Mouse (Mus musculus) MEL (cell line): Measurements from ENCODE around the gene Bpgm.

ENCODE experiments used
- BHLHE40 ChIP-seq: IDR thresholded peaks from 2 replicates; pipeline ENCODE4 v1.6.1; 2012; ENCODE audit warnings: low read depth, mild to moderate bottlenecking, inconsistent platforms, low read length, improper control_type of control experiment, borderline replicate concordance
- CTCF ChIP-seq, 3 experiments: IDR thresholded peaks in 2 of 3; conservative IDR thresholded peaks in 1 of 3; 2 replicates each; pipeline ENCODE4 v1.5.1; 2011 to 2012; ENCODE audit warnings: low read length in 3 of 3, low read depth in 2 of 3, mild to moderate bottlenecking in 2 of 3, improper control_type of control experiment in 1 of 3, inconsistent platforms in 1 of 3, mixed read lengths in 1 of 3, moderate library complexity in 1 of 3; ENCODE audit not compliant: control insufficient read depth in 1 of 3, insufficient read depth in 1 of 3, poor library complexity in 1 of 3, severe bottlenecking in 1 of 3
- EP300 ChIP-seq, 2 experiments: IDR thresholded peaks; 2 replicates each; pipeline ENCODE4 v1.6.1; 2011; ENCODE audit warnings: improper control_type of control experiment in 2 of 2, low read length in 2 of 2, low read depth in 1 of 2, mild to moderate bottlenecking in 1 of 2
- MAZ ChIP-seq: IDR thresholded peaks from 2 replicates; pipeline ENCODE4 v1.6.1; 2012; ENCODE audit warnings: low read depth, mild to moderate bottlenecking, inconsistent platforms, low read length, improper control_type of control experiment
- NELFE ChIP-seq: IDR thresholded peaks from 2 replicates; pipeline ENCODE4 v1.6.1; 2011; ENCODE audit warnings: low read depth, low read length, improper control_type of control experiment
- POLR2A ChIP-seq, 2 experiments: IDR thresholded peaks; 2 replicates each; pipeline ENCODE4 v1.6.1; 2011 to 2012; ENCODE audit warnings: low read length in 2 of 2, mild to moderate bottlenecking in 2 of 2, control low read depth in 1 of 2, improper control_type of control experiment in 1 of 2, low read depth in 1 of 2, moderate library complexity in 1 of 2; ENCODE audit not compliant: control insufficient read depth in 1 of 2, insufficient read depth in 1 of 2, poor library complexity in 1 of 2
- POLR2AphosphoS2 ChIP-seq: IDR thresholded peaks from 2 replicates; pipeline ENCODE4 v1.6.1; 2011; ENCODE audit warnings: low read length, improper control_type of control experiment
- POLR2AphosphoS5 ChIP-seq: IDR thresholded peaks from 2 replicates; pipeline ENCODE4 v1.6.1; 2012; ENCODE audit warnings: low read depth, borderline replicate concordance, mild to moderate bottlenecking, inconsistent platforms, low read length, moderate library complexity, mixed read lengths
- SIN3A ChIP-seq: IDR thresholded peaks from 2 replicates; pipeline ENCODE4 v1.6.1; 2012; ENCODE audit warnings: low read length, improper control_type of control experiment, inconsistent platforms
- TCF12 ChIP-seq: IDR thresholded peaks from 2 replicates; pipeline ENCODE4 v1.6.1; 2014; ENCODE audit warnings: low read depth, mild to moderate bottlenecking, inconsistent platforms, low read length, improper control_type of control experiment, moderate library complexity
- UBTF ChIP-seq: IDR thresholded peaks from 2 replicates; pipeline ENCODE4 v1.6.1; 2012; ENCODE audit warnings: low read depth, mild to moderate bottlenecking, inconsistent platforms, low read length, improper control_type of control experiment, moderate library complexity, borderline replicate concordance; ENCODE audit not compliant: insufficient read depth
- ZC3H11A ChIP-seq: IDR thresholded peaks from 2 replicates; pipeline ENCODE4 v1.6.1; 2012; ENCODE audit warnings: low read depth, mild to moderate bottlenecking, inconsistent platforms, low read length, improper control_type of control experiment
- ZMIZ1 ChIP-seq: IDR thresholded peaks from 2 replicates; pipeline ENCODE4 v1.6.1; 2012; ENCODE audit warnings: low read depth, mild to moderate bottlenecking, inconsistent platforms, low read length, improper control_type of control experiment, moderate library complexity

GRCm38 (mm10) chr6:34474031-34474430 is 2.0 kb upstream of the Bpgm start:
- TF ChIP-seq BHLHE40 (no peak), ZC3H11A (no peak), POLR2AphosphoS2 (no peak), TCF12 (no peak), SIN3A (no peak), NELFE (no peak), ZMIZ1 (no peak), UBTF (no peak), MAZ (no peak), POLR2AphosphoS5 (no peak), EP300 (IDR thresholded peaks at IDR 0.05; ENCODE audit: low read depth in 1 of 2, low read length in 2 of 2) (no peak), CTCF (IDR thresholded peaks at IDR 0.05 in 2 of 3, conservative IDR thresholded peaks at IDR 0.05 in 1 of 3; ENCODE audit: control insufficient read depth in 1 of 3, insufficient read depth in 1 of 3, low read depth in 2 of 3, low read length in 3 of 3, poor library complexity in 1 of 3, severe bottlenecking in 1 of 3) (peak; percentile 58 to 64 (median 61)), POLR2A (IDR thresholded peaks at IDR 0.05; ENCODE audit: control insufficient read depth in 1 of 2, insufficient read depth in 1 of 2, low read depth in 1 of 2, low read length in 2 of 2, poor library complexity in 1 of 2) (no peak)
